Mouse (Mus musculus) liver, embryonic 14.5 days (tissue): ENCODE results near the gene Agps.

Experiments
- CTCF ChIP-seq: IDR thresholded peaks from 2 replicates; pipeline ENCODE4 v1.5.1; 2016; ENCODE audit warnings: antibody characterized with exemption, low read depth, control low read depth
- EP300 ChIP-seq: IDR thresholded peaks from 2 replicates; pipeline ENCODE4 v1.6.1; 2016; ENCODE audit warnings: antibody characterized with exemption, low read depth

DNA sequence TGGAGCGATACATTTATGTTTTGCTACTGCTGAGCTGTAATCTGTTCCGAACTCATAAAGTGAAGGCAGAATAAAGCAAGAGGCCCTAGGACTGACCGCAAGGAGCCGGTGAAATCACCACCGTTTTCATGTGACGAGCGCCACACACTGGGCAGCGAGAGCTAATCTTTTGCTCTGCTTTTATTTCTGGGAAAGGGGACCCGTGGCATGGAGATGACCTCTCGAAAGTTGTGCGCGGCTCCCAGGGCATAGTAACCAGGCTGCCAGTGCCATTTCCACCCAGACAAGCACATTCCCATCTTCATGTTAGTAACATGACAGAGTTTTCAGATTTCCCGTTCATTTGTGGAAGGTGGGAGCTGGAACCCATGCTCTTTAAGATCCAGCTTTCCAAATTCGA, 132.5 kb downstream of the Agps start:
- TF ChIP-seq EP300 (no peak), CTCF (peak; percentile 55)
